Mouse (Mus musculus) testis, adult 2 months (tissue): ENCODE data around the gene Cadm3. TPM values are rescaled to one million over a fixed set of nuclear protein-coding genes. Genes with fewer than 3 reads are reported as not detected.

Experiments
- H3K27ac ChIP-seq: fragments of 200-500 bp; 2 replicates; pipeline ENCODE4 v1.5.1; 2012; ENCODE audit warnings: low read depth, low read length; ENCODE audit not compliant: control insufficient read depth, insufficient read depth
- H3K27me3 ChIP-seq: fragments of 200-500 bp; 2 replicates; pipeline ENCODE4 v1.6.1; 2012; ENCODE audit warnings: mild to moderate bottlenecking, low read length, moderate library complexity; ENCODE audit not compliant: control insufficient read depth, insufficient read depth
- H3K36me3 ChIP-seq: fragments of 200-500 bp; 2 replicates; pipeline ENCODE4 v1.6.1; 2012; ENCODE audit warnings: mild to moderate bottlenecking, low read length; ENCODE audit not compliant: control insufficient read depth, insufficient read depth
- H3K4me1 ChIP-seq: fragments of 200-500 bp; 2 replicates; pipeline ENCODE4 v1.6.1; 2012; ENCODE audit warnings: low read length; ENCODE audit not compliant: control insufficient read depth, insufficient read depth
- H3K4me3 ChIP-seq: fragments of 200-500 bp; 2 replicates; pipeline ENCODE4 v1.5.1; 2012; ENCODE audit warnings: low read depth, mild to moderate bottlenecking, low read length, moderate library complexity, mixed read lengths; ENCODE audit not compliant: control insufficient read depth
- CTCF ChIP-seq: fragments of 200-500 bp; IDR thresholded peaks from 2 replicates; pipeline ENCODE4 v1.5.1; 2012; ENCODE audit warnings: low read depth, mild to moderate bottlenecking, inconsistent platforms, low read length, moderate library complexity; ENCODE audit not compliant: control insufficient read depth, insufficient read depth, insufficient replicate concordance
- POLR2A ChIP-seq: fragments of 200-500 bp; IDR thresholded peaks from 2 replicates; pipeline ENCODE4 v1.6.1; 2012; ENCODE audit warnings: low read depth, mild to moderate bottlenecking, inconsistent platforms, low read length, moderate library complexity; ENCODE audit not compliant: control insufficient read depth
- polyA plus RNA-seq: library from polyadenylated mRNA; depleted of rRNA; stranded (reverse); fragments of >200 nt; gene quantifications from 2 replicates; pipeline ENCODE4 v1.2.3, GENCODE M21; 2012; rRNA removed

The Cadm3 gene
- 0.11 and 0.22 TPM in 2 replicates for polyA plus RNA-seq

GRCm38 (mm10) chr1:173367356-173368046, at the start of gene Cadm3:
Gene Cadm3, minus strand, starts transcription at chr1:173367695.
- Histone ChIP-seq H3K4me1 (peaks cover 10% of the 10 kb centered on the region), H3K27ac (no peak within 1 kb of the TSS), H3K27me3 (no peaks in the 10 kb centered on the region), H3K4me3 (no peak within 1 kb of the TSS; the same call in none of the 2 replicates), H3K36me3 (no peaks in the 10 kb centered on the region)
- no peak for TF ChIP-seq CTCF
- no peak for TF ChIP-seq POLR2A

GRCm38 (mm10) chr1:173414631-173415030, 47.1 kb upstream of the Cadm3 start:
- no peaks in the 10 kb centered on the region for H3K36me3 ChIP-seq
- TF ChIP-seq CTCF = no peak
- H3K4me3 ChIP-seq = no peak overlapping the region
- H3K4me1 ChIP-seq = no peaks in the 10 kb centered on the region
- no peak overlapping the region for H3K27ac ChIP-seq
- H3K27me3 ChIP-seq = no peaks in the 10 kb centered on the region

GRCm38 (mm10) chr1:173411863-173412262, 44.4 kb upstream of the Cadm3 start:
- Histone ChIP-seq H3K4me3 (no peak overlapping the region), H3K27me3 (no peaks in the 10 kb centered on the region), H3K27ac (no peak overlapping the region), H3K4me1 (no peaks in the 10 kb centered on the region), H3K36me3 (no peaks in the 10 kb centered on the region)
- TF ChIP-seq CTCF (no peak), POLR2A (no peak)

- Histone ChIP-seq H3K4me3 (no peak overlapping the region), H3K4me1 (no peaks in the 10 kb centered on the region), H3K27ac (no peak overlapping the region), H3K36me3 (no peaks in the 10 kb centered on the region), H3K27me3 (no peaks in the 10 kb centered on the region)
- TF ChIP-seq CTCF = no peak
- no peak for TF ChIP-seq POLR2A
Observed at GRCm38 (mm10) chr1:173409066-173409465, 41.6 kb upstream of the Cadm3 start.

- Histone ChIP-seq H3K27ac (no peak overlapping the region), H3K36me3 (no peaks in the 10 kb centered on the region), H3K4me3 (no peak overlapping the region), H3K4me1 (no peaks in the 10 kb centered on the region), H3K27me3 (no peaks in the 10 kb centered on the region)
- TF ChIP-seq CTCF (no peak), POLR2A (no peak)
Observed at GRCm38 (mm10) chr1:173404696-173405309, 37.3 kb upstream of the Cadm3 start.

GRCm38 (mm10) chr1:173398323-173398970, 31.0 kb upstream of the Cadm3 start:
- Histone ChIP-seq H3K27ac (no peak overlapping the region), H3K4me3 (no peak overlapping the region), H3K4me1 (no peaks in the 10 kb centered on the region), H3K27me3 (no peaks in the 10 kb centered on the region), H3K36me3 (no peaks in the 10 kb centered on the region)
- TF ChIP-seq CTCF (no peak), POLR2A (no peak)

GRCm38 (mm10) chr1:173391754-173392153, 24.3 kb upstream of the Cadm3 start:
- Histone ChIP-seq H3K4me1 (no peaks in the 10 kb centered on the region), H3K4me3 (no peak overlapping the region), H3K36me3 (no peaks in the 10 kb centered on the region), H3K27ac (no peak overlapping the region), H3K27me3 (no peaks in the 10 kb centered on the region)
- no peak for TF ChIP-seq CTCF
- no peak for TF ChIP-seq POLR2A

- H3K27ac ChIP-seq = no peak overlapping the region
- H3K36me3 ChIP-seq = no peaks in the 10 kb centered on the region
- no peak for TF ChIP-seq POLR2A
- TF ChIP-seq CTCF = no peak
- H3K4me3 ChIP-seq = no peak overlapping the region
- H3K4me1 ChIP-seq = no peaks in the 10 kb centered on the region
- no peaks in the 10 kb centered on the region for H3K27me3 ChIP-seq
Observed at GRCm38 (mm10) chr1:173389901-173390401, 22.5 kb upstream of the Cadm3 start.
